Mouse (Mus musculus) CH12.LX (cell line): ENCODE results near the gene Sec31a.

Experiments used
- MAX ChIP-seq: IDR thresholded peaks from 2 replicates; pipeline ENCODE4 v1.6.1; 2011; ENCODE audit warnings: low read length, improper control_type of control experiment
- MEF2A ChIP-seq: IDR thresholded peaks from 2 replicates; pipeline ENCODE4 v1.6.1; 2014; ENCODE audit warnings: low read depth, mild to moderate bottlenecking, inconsistent platforms, low read length, improper control_type of control experiment, borderline replicate concordance
- POLR2A ChIP-seq: IDR thresholded peaks from 2 replicates; pipeline ENCODE4 v1.6.1; 2011; ENCODE audit warnings: low read depth, mild to moderate bottlenecking, improper control_type of control experiment, low read length
- RCOR1 ChIP-seq: conservative IDR thresholded peaks from 2 replicates; pipeline ENCODE4 v1.6.1; 2012; ENCODE audit warnings: low read depth, mild to moderate bottlenecking, inconsistent platforms, low read length, improper control_type of control experiment
- USF2 ChIP-seq: conservative IDR thresholded peaks from 2 replicates; pipeline ENCODE4 v1.6.1; 2011; ENCODE audit warnings: low read depth, low read length, improper control_type of control experiment

DNA sequence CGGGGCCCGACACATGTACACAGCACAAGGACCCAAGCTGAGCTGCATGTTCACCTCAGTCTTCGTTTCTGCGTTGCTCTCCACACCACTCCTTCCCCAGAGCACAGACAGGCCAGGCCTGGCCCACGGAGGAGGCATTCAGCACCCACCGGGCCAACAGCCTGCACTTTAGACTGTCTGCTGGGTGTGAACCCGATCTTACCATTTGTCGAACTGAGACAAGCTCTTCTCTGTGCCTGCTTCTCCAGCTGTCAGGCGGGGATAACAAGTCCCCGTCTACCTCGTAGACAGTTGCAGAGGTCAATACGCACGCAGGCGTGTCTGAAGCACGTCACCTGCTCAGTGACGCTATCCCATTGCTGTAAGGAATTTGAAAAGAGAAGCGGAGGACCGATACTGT is 99.0 kb downstream of the Sec31a start:
- no peak for TF ChIP-seq POLR2A
- no peak for TF ChIP-seq RCOR1
- no peak for TF ChIP-seq USF2
- no peak for TF ChIP-seq MEF2A
- no peak for TF ChIP-seq MAX
